Mouse (Mus musculus) limb, embryonic 14.5 days (tissue): ENCODE results near the gene Itpripl1. TPM values are rescaled to one million over a fixed set of nuclear protein-coding genes. Genes with fewer than 3 reads are reported as not detected.
"Not testable (repeated sequence)": the region's sequence is repeated elsewhere in the genome, so short reads cannot be mapped to it uniquely, and the experiment has no call there.

Source experiments
- ATAC-seq: fragments of 200-750 bp; cut with Nextera tagmentation; 2 replicates; pipeline ENCODE4 v1.8.0; 2017; ENCODE audit warnings: low read depth, moderate number of reproducible peaks, moderate TSS enrichment; ENCODE audit not compliant: low FRiP score
- DNase-seq: peaks from one replicate; pipeline ENCODE4 v3.0.0-alpha.2; 2015; ENCODE audit warnings: low spot score
- H3K27ac ChIP-seq: fragments of 300-500 bp; sonication (generic); replicated peaks from 2 replicates; pipeline ENCODE4 v1.5.1; 2014; ENCODE audit warnings: low read depth, mild to moderate bottlenecking, low read length, moderate library complexity, mixed read lengths
- H3K27me3 ChIP-seq: fragments of 300-500 bp; sonication (generic); 2 replicates; pipeline ENCODE4 v1.6.1; 2014; ENCODE audit warnings: low read length, mixed read lengths; ENCODE audit not compliant: control insufficient read depth, insufficient read depth
- H3K36me3 ChIP-seq: fragments of 300-500 bp; sonication (generic); 2 replicates; pipeline ENCODE4 v1.6.1; 2014; ENCODE audit warnings: mild to moderate bottlenecking, low read length, moderate library complexity, mixed read lengths; ENCODE audit not compliant: control insufficient read depth, insufficient read depth
- H3K4me1 ChIP-seq: fragments of 300-500 bp; sonication (generic); 2 replicates; pipeline ENCODE4 v1.6.1; 2014; ENCODE audit warnings: antibody characterized with exemption, low read length, mixed read lengths; ENCODE audit not compliant: control insufficient read depth, insufficient read depth
- H3K4me2 ChIP-seq: fragments of 300-500 bp; sonication (generic); replicated peaks from 2 replicates; pipeline ENCODE4 v1.6.1; 2014; ENCODE audit warnings: low read depth, mild to moderate bottlenecking, low read length, moderate library complexity; ENCODE audit not compliant: severe bottlenecking
- H3K4me3 ChIP-seq: fragments of 300-500 bp; sonication (generic); replicated peaks from 2 replicates; pipeline ENCODE4 v1.5.1; 2014; ENCODE audit warnings: low read length
- H3K9ac ChIP-seq: fragments of 300-500 bp; sonication (generic); 2 replicates; pipeline ENCODE4 v1.6.1; 2014; ENCODE audit warnings: mild to moderate bottlenecking, low read depth, low read length, moderate library complexity; ENCODE audit not compliant: severe bottlenecking
- H3K9me3 ChIP-seq: fragments of 300-500 bp; sonication (generic); 2 replicates; pipeline ENCODE4 v1.6.1; 2016; ENCODE audit warnings: low read length; ENCODE audit not compliant: control insufficient read depth
- POLR2A ChIP-seq: fragments of 200-500 bp; IDR thresholded peaks from 2 replicates; pipeline ENCODE4 v1.8.0; 2012; ENCODE audit warnings: inconsistent platforms, mild to moderate bottlenecking, moderate library complexity, borderline replicate concordance; ENCODE audit not compliant: insufficient read depth, insufficient read length; ENCODE audit errors: extremely low read depth
- WGBS: fragments of 180-500 bp; shearing (Covaris S2); extraction: QIAGEN DNeasy Blood & Tissue Kit; methylation state at CpG from one replicate; pipeline ENCODE4 v1.1.7; 2014; 5-methylcytosine and 5-hydroxymethylcytosine counted together
- polyA plus RNA-seq, 2 experiments: library from polyadenylated mRNA; depleted of rRNA in 1 of 2; stranded (reverse) in 1 of 2; unstranded in 1 of 2; fragments of >200 nt; fragmentation: Nextera tagmentation in 1 of 2; extraction: Ambion mirVana in 1 of 2; gene quantifications; 2 replicates each; pipeline versions ENCODE4 v1.2.1 to v1.2.3; 2012 to 2014

Itpripl1 gene
- 10.1 and 11.5 TPM in 2 replicates for polyA plus RNA-seq (2012; rRNA removed)
- polyA plus RNA-seq (2014; fragmentation: Nextera tagmentation; extraction: Ambion mirVana): 20.9 and 22.4 TPM in 2 replicates

DNA sequence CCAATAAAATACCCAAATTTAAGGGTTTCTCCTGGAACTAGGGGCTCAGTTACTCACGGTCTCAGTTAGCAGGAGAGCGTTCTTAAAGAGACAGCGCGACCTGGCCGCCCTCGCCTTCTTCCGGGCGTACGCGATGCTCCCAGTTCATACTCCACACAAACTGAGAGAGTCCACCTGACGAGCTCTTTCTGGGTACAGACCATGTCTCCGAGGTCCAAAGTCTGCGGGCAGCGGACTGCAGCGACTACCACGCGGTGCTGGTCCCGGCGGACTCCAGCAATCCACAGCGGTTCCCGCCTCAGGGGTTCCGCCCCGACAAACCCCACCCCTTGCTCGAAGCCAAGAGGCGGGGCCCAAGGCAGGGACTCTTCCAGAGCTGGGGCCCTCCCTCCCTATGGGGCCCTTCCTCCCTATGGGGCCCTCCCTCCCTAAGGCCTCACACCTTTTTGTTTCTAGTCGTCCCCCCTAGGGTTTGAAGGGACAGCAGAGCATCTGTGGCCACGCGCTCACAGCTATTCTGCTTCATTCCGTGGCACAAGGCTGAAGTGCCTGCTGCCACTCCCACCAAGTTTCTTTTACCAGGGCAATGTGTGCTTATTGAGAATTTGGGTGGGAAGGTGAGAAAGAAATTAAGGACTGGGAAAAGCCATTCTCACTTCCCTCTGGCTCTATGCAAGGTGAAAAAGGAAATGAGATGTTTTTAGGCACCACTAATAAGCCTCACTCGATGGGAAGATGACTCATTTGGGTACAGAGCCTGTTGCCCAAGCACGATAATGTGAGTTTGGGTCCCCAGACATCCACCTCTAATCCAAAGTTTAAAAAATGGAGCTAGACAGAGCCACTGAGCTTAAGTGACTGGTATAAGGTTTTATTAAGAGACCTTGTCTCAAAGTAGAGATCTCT is at the start of gene Itpripl1:
Gene Itpripl1 (minus strand): TSS at position 285 of the 906 bp plus-strand sequence.
- H3K9ac ChIP-seq: peak within 1 kb of the TSS; percentile 62
- peak; percentile 65 for DNase-seq
- no peak within 1 kb of the TSS for H3K27ac ChIP-seq
- H3K27me3 ChIP-seq: no peaks in the 10 kb centered on the region
- TF ChIP-seq POLR2A: 0 out of 2 replicates have a peak, but pooled peaks have one; percentile 50
- peak; percentile 86 for ATAC-seq
- peaks cover 6% of the 10 kb centered on the region for H3K4me1 ChIP-seq
- no peaks in the 10 kb centered on the region for H3K9me3 ChIP-seq
- H3K36me3 ChIP-seq: peaks cover 16% of the 10 kb centered on the region; the same call in 1 of the 2 replicates
- H3K4me3 ChIP-seq: peak within 1 kb of the TSS; percentile 54
- H3K4me2 ChIP-seq: peak within 1 kb of the TSS; percentile 59
- WGBS: 4% methylated on average over 31 of the region's 31 CpGs

DNA sequence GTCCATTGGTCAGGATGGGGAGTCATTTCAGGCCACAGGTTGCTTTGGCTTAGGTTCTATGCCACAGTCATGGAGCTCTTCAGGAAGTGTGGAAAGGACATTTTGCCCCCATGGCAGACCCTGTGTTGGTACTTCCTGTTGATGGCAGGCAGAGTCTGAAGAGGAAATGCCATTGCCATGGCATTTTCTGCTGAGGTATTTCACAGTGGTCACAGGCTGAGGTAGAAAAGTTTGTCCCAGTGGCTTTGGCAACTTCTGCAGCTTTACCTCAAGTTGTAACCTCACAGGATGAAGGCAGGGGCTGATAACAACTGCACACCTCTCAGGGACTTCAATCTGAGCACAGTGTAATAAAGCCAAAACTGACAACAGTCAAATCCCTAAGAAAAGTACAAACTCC is 46.3 kb upstream of the Itpripl1 start:
- H3K27me3 ChIP-seq: no peaks in the 10 kb centered on the region
- no peak for DNase-seq
- H3K9me3 ChIP-seq: no peaks in the 10 kb centered on the region
- no peak overlapping the region for H3K9ac ChIP-seq
- no peak for ATAC-seq
- no peak overlapping the region for H3K4me2 ChIP-seq
- H3K36me3 ChIP-seq: no peaks in the 10 kb centered on the region
- no peak overlapping the region for H3K27ac ChIP-seq
- H3K4me1 ChIP-seq: no peaks in the 10 kb centered on the region
- TF ChIP-seq POLR2A: no peak
- no peak overlapping the region for H3K4me3 ChIP-seq

DNA sequence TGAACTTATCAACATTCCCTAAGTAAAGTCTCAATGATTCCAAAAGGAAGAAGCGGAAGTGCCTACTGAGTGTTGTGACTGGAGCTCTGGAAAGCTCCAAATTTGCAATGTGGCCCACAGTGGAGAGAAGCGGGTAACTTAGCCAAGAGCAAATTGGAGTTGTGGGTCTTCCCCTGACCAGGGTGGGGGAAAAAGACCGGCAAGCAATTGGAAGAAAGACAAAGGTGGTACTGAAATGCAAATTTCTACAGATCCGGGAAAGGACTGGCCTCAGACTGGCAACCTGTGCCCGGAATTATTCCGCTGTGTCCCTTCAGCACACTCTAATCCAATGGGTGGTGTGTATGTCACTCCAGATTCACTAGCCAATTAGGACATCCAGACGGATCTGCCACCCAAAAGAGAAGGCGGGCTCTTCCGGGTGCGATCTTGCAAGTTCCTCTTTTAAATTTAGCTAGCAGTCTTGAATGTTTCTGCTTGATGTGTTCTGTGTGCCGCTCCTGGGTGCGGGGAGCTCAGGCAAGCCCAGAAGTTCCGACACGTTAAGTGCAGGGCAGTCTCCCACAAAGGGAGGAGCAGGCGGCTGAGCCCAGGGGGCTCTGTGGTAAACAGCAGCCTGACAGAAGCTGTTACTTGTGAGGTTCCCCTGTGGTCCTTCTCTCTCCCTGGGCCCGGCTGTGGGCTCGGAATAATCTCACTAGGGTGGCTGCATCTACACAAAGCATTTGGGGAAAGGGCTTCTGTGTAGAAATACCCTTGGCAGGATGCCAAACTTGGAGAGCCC is 39.5 kb upstream of the Itpripl1 start:
- H3K4me1 ChIP-seq: 0 out of 2 replicates have a peak, but pooled peaks cover 4% of the 10 kb centered on the region
- peak; percentile 99 for ATAC-seq
- peak; percentile 75; the same call in 1 of the 2 replicates for TF ChIP-seq POLR2A

DNA sequence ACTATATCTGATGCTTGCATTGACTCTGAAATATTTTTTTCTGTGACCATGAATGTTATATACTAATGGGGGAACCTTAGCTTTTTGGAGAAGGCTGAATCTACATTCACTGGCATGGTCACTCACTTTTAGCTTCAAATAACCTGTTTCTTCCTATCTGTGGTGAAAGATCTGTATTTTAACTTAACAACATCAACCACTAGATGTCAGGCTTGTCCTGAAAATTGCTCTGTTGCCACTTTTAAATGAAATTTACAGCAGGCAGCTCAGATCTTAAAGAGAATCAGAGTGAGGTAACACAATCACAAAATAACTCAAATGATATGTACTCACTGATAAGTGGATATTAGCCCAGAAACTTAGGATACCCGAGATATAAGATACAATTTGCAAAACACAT is 23.0 kb upstream of the Itpripl1 start:
- 0% methylated on average over 1 of the region's 1 CpGs for WGBS
- not testable (repeated sequence) for H3K27me3 ChIP-seq, H3K36me3 ChIP-seq, H3K9me3 ChIP-seq, H3K9ac ChIP-seq, ATAC-seq, H3K4me2 ChIP-seq, H3K4me1 ChIP-seq, H3K27ac ChIP-seq, H3K4me3 ChIP-seq
- DNase-seq: peak; percentile 78

More for the DNA sequence above, 39.5 kb upstream of the Itpripl1 start:
- Histone ChIP-seq H3K27me3 (no peaks in the 10 kb centered on the region), H3K27ac (peak overlapping the region; percentile 81), H3K4me2 (peak overlapping the region; percentile 79), H3K9me3 (no peaks in the 10 kb centered on the region), H3K36me3 (no peaks in the 10 kb centered on the region), H3K4me3 (peak overlapping the region; percentile 57), H3K9ac (peak overlapping the region; percentile 72)
- peak; percentile 90 for DNase-seq
- 3% methylated on average over 17 of the region's 17 CpGs for WGBS

DNA sequence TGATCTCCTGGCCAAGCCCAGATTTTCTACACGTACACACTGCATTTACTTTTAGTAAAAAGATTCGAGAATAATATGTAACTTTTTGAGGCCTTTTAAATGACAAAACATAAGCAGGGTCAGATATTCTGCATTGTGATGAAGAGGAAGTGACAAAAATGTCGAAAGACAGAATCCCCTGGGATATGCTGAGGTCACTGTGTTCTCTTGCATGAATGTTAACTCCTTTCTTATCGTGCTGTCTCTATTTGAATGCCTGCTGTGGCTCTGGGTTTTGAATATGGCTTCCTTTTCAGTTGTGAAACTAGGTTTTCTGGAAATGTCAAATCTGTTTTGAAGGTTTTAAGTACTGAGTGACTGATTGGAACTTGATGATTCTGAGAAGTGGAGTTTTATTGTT is 22.4 kb upstream of the Itpripl1 start:
- Histone ChIP-seq H3K27me3 (no peaks in the 10 kb centered on the region), H3K36me3 (no peaks in the 10 kb centered on the region), H3K27ac (no peak overlapping the region), H3K9me3 (no peaks in the 10 kb centered on the region), H3K4me2 (no peak overlapping the region), H3K4me1 (no peaks in the 10 kb centered on the region), H3K9ac (no peak overlapping the region), H3K4me3 (no peak overlapping the region)
- no peak for TF ChIP-seq POLR2A
- DNase-seq: no peak
- WGBS: 51% methylated on average over 4 of the region's 4 CpGs
- ATAC-seq: no peak
